Mouse (Mus musculus): ENCODE results near the gene Zfp444. TPM values are rescaled to one million over a fixed set of nuclear protein-coding genes. Genes with fewer than 3 reads are reported as not detected.
A peak's percentile ranks its signal among the peaks of the same experiment; 100 is the strongest.

Gene Zfp444
- total RNA-seq (2021), result 10 to 100 TPM; 51.1 to 54.6 TPM
- long read RNA-seq, experiment 1, transcript Zfp444-203 (5 exons, 1,648 nt), result minor isoform, 9 of 53 reads
- long read RNA-seq, experiment 1, transcript Zfp444-201 (4 exons, 2,467 nt), result major isoform, 26 of 53 reads
- long read RNA-seq, experiment 1, partial matches to known transcripts, result 5 of 53 reads
- long read RNA-seq, experiment 1, other reads (novel, unspliced or antisense), result 13 of 53 reads
- long read RNA-seq, experiment 2, transcript Zfp444-203 (5 exons, 1,648 nt), result minor isoform, 11 of 70 reads
- long read RNA-seq, experiment 2, transcript Zfp444-201 (4 exons, 2,467 nt), result major isoform, 37 of 70 reads
- long read RNA-seq, experiment 2, partial matches to known transcripts, result 10 of 70 reads
- long read RNA-seq, experiment 2, other reads (novel, unspliced or antisense), result 12 of 70 reads

DNA sequence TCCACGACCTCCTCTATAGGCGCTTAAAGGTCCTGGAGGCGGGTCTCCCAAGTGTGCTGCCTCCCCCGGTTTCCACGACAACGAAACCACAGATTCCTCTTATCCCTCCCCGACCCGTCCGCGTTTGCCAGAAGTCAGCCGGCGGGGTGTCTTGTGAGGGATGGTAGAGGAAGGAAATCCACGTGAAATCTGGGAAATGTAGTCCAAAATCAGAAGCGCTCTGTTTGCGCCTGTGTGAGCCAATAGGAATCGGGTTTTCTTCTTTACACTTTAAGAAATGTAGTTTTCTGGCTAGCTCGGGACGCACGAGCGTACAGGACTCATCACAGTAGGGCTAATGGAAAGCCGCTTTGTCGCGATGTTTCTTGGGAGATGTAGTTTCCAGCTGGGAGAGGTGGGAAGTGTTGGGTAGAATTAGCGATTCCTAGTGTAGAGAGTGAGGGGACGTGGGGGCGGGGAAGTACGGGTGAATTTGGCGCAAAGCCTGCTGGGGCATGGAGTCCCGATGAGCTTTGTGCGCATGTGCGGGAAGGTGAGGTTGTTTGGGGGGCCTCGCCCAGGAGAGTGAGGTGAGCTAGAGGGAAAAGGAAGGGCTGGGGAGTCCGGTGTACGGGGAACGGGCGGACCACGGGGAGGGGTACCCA, at the start of gene Zfp444:
TSS of gene Zfp444 (plus strand) at position 221 of the 644 bp plus-strand sequence.
- peak; percentile 99 to 100 for DNase-seq (ENCODE audit: low spot score in 2 of 2)

DNA sequence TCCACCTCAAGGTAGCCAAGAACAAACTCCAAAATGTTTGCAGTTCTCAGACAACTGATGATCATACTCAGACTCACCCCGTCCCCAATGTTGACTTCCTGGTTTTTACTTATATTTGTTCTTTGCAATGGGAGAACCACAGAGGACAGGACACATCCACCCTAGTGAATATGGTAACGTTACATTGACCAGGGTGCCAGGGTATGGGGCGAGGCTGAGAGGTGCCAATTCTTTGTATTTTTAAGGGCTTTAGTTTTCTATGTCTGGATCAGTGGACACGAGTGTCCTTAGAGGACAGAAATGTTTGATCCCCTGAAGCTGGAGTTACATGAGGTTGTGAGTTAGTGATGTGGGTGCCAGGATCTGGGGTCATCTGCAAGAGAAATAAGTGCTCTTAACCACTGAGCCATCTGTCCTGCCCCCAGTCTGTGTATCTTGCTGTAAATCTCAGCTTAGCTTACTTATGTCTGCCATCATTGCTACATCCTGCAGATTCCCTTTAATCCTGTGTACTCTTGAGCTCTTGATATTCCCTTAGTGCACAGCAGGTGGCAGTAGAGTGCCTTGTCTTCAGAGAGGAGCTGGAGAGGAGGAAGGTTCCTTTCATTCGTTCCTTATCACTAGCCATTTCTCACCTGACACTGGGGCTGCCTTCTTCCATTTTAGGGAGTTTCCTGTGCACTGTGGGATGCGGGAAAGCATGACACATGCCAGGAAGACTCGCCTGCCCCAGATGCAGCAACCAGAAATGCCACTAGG, 45.2 kb upstream of the Zfp444 start:
- peak; percentile 79 to 91 for DNase-seq (ENCODE audit: low spot score in 2 of 2)

- DNase-seq (ENCODE audit: low spot score in 2 of 2), result no peak
Measured at GRCm38 (mm10) chr7:6130346-6130745, 41.7 kb upstream of the Zfp444 start.

DNA sequence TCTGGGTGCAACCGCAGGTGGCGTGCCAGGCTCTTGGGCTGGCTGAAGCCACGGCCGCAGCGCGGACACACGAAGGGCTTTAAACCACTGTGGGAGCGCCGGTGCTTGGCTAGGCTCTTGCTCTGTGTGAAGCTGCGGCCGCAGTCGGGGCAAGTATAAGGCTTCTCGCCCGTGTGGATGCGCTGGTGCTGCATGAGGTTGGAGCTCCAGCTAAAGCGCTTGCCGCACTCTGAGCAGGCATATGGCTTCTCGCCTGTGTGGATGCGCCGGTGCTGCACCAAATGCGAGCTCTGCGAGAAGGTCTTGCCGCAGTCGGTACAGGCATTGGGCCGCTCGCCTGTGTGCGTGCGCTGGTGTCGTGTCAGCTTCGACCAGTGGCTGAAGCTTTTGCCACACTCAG, 39.4 kb upstream of the Zfp444 start:
- no peak for DNase-seq (ENCODE audit: low spot score in 2 of 2)

- DNase-seq (ENCODE audit: low spot score in 2 of 2), result no peak
Measured at GRCm38 (mm10) chr7:6136497-6136896, 35.5 kb upstream of the Zfp444 start.

DNA sequence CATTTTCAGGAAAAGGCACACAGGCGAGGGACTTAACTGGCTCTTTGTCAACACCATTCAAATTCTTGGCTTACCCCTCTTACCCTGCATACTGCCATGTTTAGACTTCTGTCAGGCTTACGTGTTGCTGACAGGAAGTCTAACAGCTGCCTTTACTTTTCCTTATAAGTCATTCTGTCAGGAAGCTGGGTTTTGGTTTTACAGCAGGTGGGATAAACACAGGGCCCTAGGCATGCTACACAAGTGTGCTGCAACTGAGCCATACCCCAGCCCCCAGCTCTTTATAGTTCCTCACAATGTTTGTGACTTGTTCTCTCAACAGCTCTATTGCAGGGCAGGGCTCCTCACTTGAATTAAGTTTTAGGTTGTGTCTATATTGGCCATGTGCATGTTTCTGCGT, 32.7 kb upstream of the Zfp444 start:
- DNase-seq (ENCODE audit: low spot score in 2 of 2), result no peak

- DNase-seq (ENCODE audit: low spot score in 2 of 2), result no peak
Measured at GRCm38 (mm10) chr7:6143991-6144531, 28.0 kb upstream of the Zfp444 start.

GRCm38 (mm10) chr7:6145423-6146188, 26.4 kb upstream of the Zfp444 start:
- DNase-seq (ENCODE audit: low spot score in 2 of 2), result no peak

DNA sequence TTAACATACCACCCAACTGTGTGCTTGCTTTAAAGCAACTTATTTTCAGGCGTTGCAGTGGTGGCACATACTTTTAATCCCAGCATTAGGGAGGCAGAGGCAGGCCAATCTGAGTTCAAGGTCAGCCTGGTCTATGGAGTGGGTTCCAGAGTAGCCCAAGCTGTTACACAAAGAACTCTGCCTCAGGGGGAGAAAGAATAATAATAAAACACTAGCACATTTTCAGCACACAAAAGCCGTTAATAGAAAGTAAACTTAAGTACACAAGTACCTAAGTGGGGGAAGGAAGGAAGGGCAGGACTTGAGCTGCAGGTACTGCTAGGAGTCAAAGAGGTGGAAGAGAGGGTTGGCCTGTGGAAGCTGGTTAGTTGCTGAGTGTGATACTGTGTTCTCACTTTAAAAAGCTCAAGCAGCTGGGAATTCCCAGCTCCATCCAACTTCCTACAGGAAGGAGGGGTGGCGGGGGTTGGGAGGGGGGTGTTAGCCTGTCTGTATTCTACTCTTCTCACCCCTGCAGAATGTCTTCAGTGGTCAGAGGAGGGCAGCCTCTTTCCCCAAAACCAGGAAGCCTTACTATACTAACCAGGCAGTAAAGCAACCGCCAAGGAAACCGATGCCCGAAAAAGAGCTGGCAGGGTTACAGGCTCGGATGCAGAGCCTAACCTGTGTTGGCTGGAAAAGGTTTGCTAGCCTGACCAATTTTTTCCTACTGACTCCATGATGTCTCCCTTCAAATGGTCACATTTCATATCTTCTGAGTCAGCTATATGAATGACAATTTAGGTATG, 25.6 kb upstream of the Zfp444 start:
- DNase-seq (ENCODE audit: low spot score in 2 of 2), result no peak

DNA sequence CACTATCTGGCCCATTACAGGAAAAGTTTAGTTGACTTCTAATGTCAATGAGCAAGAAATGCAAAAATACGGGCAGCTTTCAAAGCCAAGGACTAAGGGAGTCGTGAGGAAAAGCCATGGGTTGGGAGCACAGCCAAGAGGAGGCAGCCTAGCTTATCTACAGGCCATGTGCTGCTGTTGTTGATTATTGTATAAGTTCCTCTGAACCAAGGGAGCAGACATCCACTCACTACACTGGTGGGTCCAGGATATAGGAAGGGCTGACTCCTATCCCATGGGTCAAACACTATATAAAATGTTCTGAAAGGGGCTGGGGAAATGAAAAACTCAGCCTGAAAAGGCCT, 25.1 kb upstream of the Zfp444 start:
- DNase-seq (ENCODE audit: low spot score in 2 of 2), result no peak

- no peak for DNase-seq (ENCODE audit: low spot score in 2 of 2)
Measured at GRCm38 (mm10) chr7:6147688-6148087, 24.3 kb upstream of the Zfp444 start.

- no peak for DNase-seq (ENCODE audit: low spot score in 2 of 2)
Measured at GRCm38 (mm10) chr7:6151266-6151665, 20.8 kb upstream of the Zfp444 start.

GRCm38 (mm10) chr7:6152036-6152435, 20.0 kb upstream of the Zfp444 start:
- no peak for DNase-seq (ENCODE audit: low spot score in 2 of 2)

- DNase-seq (ENCODE audit: low spot score in 2 of 2), result no peak
Measured at GRCm38 (mm10) chr7:6153131-6153530, 18.9 kb upstream of the Zfp444 start.

GRCm38 (mm10) chr7:6154164-6154563, 17.9 kb upstream of the Zfp444 start:
- no peak for DNase-seq (ENCODE audit: low spot score in 2 of 2)

GRCm38 (mm10) chr7:6155031-6155872, 16.8 kb upstream of the Zfp444 start:
- peak; percentile 82 to 83 for DNase-seq (ENCODE audit: low spot score in 2 of 2)

GRCm38 (mm10) chr7:6155901-6156411, 16.1 kb upstream of the Zfp444 start, which contains the start of gene Zfp787:
Zfp787 (minus strand) TSS chr7:6155997.
- DNase-seq (ENCODE audit: low spot score in 2 of 2), result peak; percentile 97 to 99

GRCm38 (mm10) chr7:6156901-6157472, 15.0 kb upstream of the Zfp444 start:
- no peak for DNase-seq (ENCODE audit: low spot score in 2 of 2)

DNA sequence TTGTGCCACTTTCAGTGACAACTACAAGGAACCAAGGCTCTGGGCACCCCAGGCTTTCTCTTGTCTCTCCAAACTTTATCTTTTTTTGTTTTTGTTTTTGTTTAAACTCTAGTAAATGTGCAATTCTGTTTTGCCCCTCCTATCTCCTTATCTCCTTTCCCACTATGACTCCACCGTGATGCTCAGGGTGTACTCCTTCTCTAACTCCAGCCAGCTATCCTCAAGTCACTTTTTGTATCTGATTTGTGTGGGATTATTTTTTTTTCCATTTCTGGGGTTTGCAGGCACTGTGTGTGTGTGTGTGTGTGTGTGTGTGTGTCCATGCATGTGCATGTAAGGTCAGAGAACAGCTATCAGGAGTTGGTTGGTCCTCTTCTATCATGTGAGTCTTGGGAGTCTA, 14.5 kb upstream of the Zfp444 start:
- no peak for DNase-seq (ENCODE audit: low spot score in 2 of 2)
